Mouse (Mus musculus) brown adipose tissue, adult 24 weeks (tissue): ENCODE results near the gene Auh. TPM values are rescaled to one million over a fixed set of nuclear protein-coding genes. Genes with fewer than 3 reads are reported as not detected.

Experiments
- H3K27ac ChIP-seq: fragments of 200-500 bp; replicated peaks from 2 replicates; pipeline ENCODE4 v1.5.1; 2012; ENCODE audit warnings: low read depth, mild to moderate bottlenecking, low read length
- H3K4me1 ChIP-seq: fragments of 200-500 bp; 2 replicates; pipeline ENCODE4 v1.6.1; 2012; ENCODE audit warnings: low read length, mixed read lengths; ENCODE audit not compliant: control insufficient read depth, insufficient read depth, insufficient read length
- H3K4me3 ChIP-seq: fragments of 200-500 bp; 2 replicates; pipeline ENCODE4 v1.5.1; 2012; ENCODE audit warnings: low read depth, mild to moderate bottlenecking, low read length, moderate library complexity; ENCODE audit not compliant: insufficient read depth
- polyA plus RNA-seq: library from polyadenylated mRNA; stranded (reverse); fragments of >200 nt; gene quantifications from 2 replicates; pipeline ENCODE4 v1.2.4, GENCODE M21; 2012; ENCODE audit not compliant: missing spikeins, insufficient read depth, insufficient read length

Gene Auh
- polyA plus RNA-seq, 1 experiment, result 196 TPM

GRCm38 (mm10) chr13:52947545-52947944 is 18.1 kb upstream of the Auh start:
- H3K4me3 ChIP-seq, result no peak overlapping the region
- H3K27ac ChIP-seq, result no peak overlapping the region
- no peaks in the 10 kb centered on the region for H3K4me1 ChIP-seq

- no peak overlapping the region for H3K4me3 ChIP-seq
- no peaks in the 10 kb centered on the region for H3K4me1 ChIP-seq
These were observed 16.3 kb upstream of the Auh start for GRCm38 (mm10) chr13:52945769-52946168.

DNA sequence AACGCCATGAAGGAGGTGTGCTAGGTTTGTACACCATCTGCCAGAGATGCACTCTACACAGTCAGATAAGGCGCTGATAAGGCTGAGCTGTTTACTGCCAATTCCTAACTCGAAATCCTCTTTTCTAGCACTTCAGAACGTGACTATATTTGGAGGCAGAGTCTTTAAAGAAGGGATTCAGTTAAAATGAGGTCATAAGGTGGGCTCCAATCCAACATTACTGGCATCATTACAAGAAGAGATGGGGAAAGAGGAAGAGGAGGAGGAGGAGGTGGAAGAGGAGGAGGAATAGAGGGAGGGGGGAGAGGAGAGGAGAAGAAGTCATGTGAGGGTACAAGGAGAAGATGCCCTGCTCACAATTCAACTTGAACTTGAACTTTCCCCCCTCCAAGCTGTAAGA is 14.6 kb upstream of the Auh start:
- Histone ChIP-seq H3K4me3 (no peak overlapping the region), H3K27ac (no peak overlapping the region), H3K4me1 (no peaks in the 10 kb centered on the region)

More at GRCm38 (mm10) chr13:52945769-52946168, 16.3 kb upstream of the Auh start:
- no peak overlapping the region for H3K27ac ChIP-seq

- Histone ChIP-seq H3K4me3 (no peak overlapping the region), H3K4me1 (no peaks in the 10 kb centered on the region), H3K27ac (no peak overlapping the region)
These were observed 13.5 kb upstream of the Auh start for GRCm38 (mm10) chr13:52942876-52943388.

- no peak overlapping the region for H3K4me3 ChIP-seq
- H3K27ac ChIP-seq, result no peak overlapping the region
- H3K4me1 ChIP-seq, result no peaks in the 10 kb centered on the region
These were observed 11.5 kb upstream of the Auh start for GRCm38 (mm10) chr13:52940956-52941355.

DNA sequence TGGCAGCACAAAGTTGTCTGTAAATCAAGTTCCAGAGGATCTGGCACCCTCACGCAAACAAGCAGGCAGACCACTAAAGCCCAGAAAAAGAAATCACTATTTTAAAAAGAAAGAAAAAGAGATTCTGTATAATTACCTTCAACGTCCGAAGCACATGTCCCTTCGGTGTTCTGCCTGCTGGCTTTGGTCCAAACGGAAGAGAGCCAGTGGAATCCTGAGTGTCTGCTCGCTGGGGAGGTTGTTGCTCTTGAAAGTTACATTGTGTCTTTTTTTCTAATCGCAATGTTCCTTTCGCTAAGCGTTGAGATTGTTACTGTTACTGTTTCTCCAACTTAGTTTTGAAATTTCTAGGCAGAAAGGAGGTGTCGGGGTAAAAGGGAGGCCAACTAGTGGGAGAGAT is 1.1 kb upstream of the Auh start:
- no peak overlapping the region for H3K4me3 ChIP-seq
- H3K27ac ChIP-seq, result no peak overlapping the region
- peaks cover 14% of the 10 kb centered on the region; the same call in 1 of the 2 replicates for H3K4me1 ChIP-seq

- H3K4me1 ChIP-seq, result peaks cover 14% of the 10 kb centered on the region; the same call in 1 of the 2 replicates
- H3K4me3 ChIP-seq, result peak overlapping the region; percentile 99
- no peak overlapping the region for H3K27ac ChIP-seq
These were observed 1.1 kb downstream of the Auh start for GRCm38 (mm10) chr13:52928392-52928791.

GRCm38 (mm10) chr13:52924457-52924856 is 5.0 kb downstream of the Auh start:
- Histone ChIP-seq H3K27ac (no peak overlapping the region), H3K4me1 (peaks cover 17% of the 10 kb centered on the region; the same call in 1 of the 2 replicates), H3K4me3 (no peak overlapping the region)

- H3K4me1 ChIP-seq, result 0 out of 2 replicates have a peak, but pooled peaks cover 5% of the 10 kb centered on the region
- H3K4me3 ChIP-seq, result no peak overlapping the region
- no peak overlapping the region for H3K27ac ChIP-seq
These were observed 7.5 kb downstream of the Auh start for GRCm38 (mm10) chr13:52921966-52922365.

DNA sequence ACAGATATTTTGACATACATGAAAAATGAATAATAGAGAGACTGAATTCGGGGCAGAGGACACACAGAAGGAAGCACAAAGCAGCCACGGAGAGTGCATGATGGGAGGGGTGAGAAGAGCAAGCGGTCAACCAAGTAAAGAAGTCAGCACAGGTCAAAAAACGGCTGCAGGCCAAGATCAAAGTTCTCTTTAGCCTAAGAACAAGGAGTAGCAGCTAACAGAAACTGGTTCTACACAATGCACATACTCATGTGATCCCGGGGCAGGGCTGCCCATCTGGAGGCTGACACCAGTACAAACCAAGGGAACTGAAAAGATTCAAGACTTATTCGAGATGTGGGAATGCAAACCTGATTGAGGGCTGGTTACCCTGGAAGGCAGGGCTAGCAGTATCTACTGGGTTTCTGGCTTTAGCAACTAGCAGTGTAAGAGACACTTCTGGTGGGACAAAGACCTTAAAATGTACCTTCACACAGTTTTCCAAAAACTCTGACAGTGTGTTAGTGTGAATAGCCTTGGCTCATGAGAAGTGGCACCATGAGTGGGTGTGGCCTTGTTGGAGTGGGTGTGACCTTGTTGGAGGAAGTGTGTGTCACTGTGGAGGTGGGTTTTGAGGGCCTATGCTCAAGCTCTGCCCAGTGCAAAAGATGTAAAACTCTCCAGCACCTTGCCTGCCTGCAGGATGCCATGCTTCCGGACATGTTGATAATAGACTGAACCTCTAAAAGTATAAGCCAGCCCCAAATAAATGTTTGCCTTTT is 8.2 kb downstream of the Auh start:
- no peak overlapping the region for H3K4me3 ChIP-seq
- no peak overlapping the region for H3K27ac ChIP-seq
- H3K4me1 ChIP-seq, result 0 out of 2 replicates have a peak, but pooled peaks cover 3% of the 10 kb centered on the region

DNA sequence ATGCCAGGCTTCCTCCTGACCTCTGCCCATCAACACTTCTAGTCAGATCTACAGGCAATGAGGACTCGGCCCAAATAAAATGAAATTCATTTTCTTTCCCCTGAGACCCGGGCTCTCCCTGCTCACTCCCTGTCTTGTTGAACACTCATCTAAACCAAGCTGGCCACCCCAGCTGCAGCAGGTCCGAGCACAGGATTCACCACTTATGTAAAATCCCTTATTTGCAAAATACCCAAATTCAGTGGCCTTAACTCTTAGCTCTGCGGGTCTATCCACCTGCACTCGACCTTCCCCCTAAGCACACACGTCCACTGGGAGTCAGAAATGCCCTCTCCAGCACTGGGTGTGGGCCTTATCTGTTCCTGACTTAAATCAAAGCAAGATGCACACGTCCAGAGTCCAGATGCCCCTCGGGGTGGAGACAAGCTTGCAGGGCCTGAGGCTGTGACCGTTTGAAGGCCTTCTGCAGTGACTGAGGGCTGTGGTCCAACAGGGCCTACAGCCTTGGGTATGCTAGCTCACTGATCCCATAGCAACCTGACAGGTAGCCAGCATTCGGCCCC is 9.6 kb downstream of the Auh start:
- Histone ChIP-seq H3K4me3 (no peak overlapping the region), H3K4me1 (0 out of 2 replicates have a peak, but pooled peaks cover 3% of the 10 kb centered on the region), H3K27ac (no peak overlapping the region)

- 0 out of 2 replicates have a peak, but pooled peaks cover 3% of the 10 kb centered on the region for H3K4me1 ChIP-seq
- H3K4me3 ChIP-seq, result no peak overlapping the region
- no peak overlapping the region for H3K27ac ChIP-seq
These were observed 11.1 kb downstream of the Auh start for GRCm38 (mm10) chr13:52918333-52918732.

- no peak overlapping the region; the same call in 1 of the 2 replicates for H3K4me3 ChIP-seq
- no peaks in the 10 kb centered on the region for H3K4me1 ChIP-seq
- no peak overlapping the region for H3K27ac ChIP-seq
These were observed 14.8 kb downstream of the Auh start for GRCm38 (mm10) chr13:52914591-52915110.

GRCm38 (mm10) chr13:52913926-52914325 is 15.6 kb downstream of the Auh start:
- Histone ChIP-seq H3K4me1 (no peaks in the 10 kb centered on the region), H3K4me3 (no peak overlapping the region), H3K27ac (no peak overlapping the region)

GRCm38 (mm10) chr13:52912495-52912894 is 17.0 kb downstream of the Auh start:
- Histone ChIP-seq H3K27ac (no peak overlapping the region), H3K4me3 (no peak overlapping the region), H3K4me1 (no peaks in the 10 kb centered on the region)
